Mouse (Mus musculus) ES-E14 (cell line): ENCODE results near the gene P4ha1. TPM values are rescaled to one million over a fixed set of nuclear protein-coding genes. Genes with fewer than 3 reads are reported as not detected.
A peak's percentile ranks its signal among the peaks of the same experiment; 100 is the strongest.

Experiments used
- DNase-seq: peaks from one replicate; pipeline ENCODE4 v3.0.0-alpha.2; 2013; ENCODE audit warnings: low read depth, low spot score
- H3K27ac ChIP-seq: 2 replicates; pipeline ENCODE4 v1.5.1; 2012; ENCODE audit warnings: low read depth, mild to moderate bottlenecking, low read length, moderate library complexity, mixed read lengths; ENCODE audit not compliant: poor library complexity, insufficient read depth, severe bottlenecking
- H3K36me3 ChIP-seq: 2 replicates; pipeline ENCODE4 v1.6.1; 2012; ENCODE audit warnings: mild to moderate bottlenecking, low read length, moderate library complexity, mixed read lengths; ENCODE audit not compliant: control insufficient read depth, poor library complexity, insufficient read depth, severe bottlenecking
- H3K4me1 ChIP-seq, 2 experiments: fragments of 150-350 bp in 1 of 2; sonication (generic) in 1 of 2; 2 replicates each; pipeline ENCODE4 v1.6.1; 2012; ENCODE audit warnings: low read length in 2 of 2, mild to moderate bottlenecking in 1 of 2, mixed read lengths in 1 of 2; ENCODE audit not compliant: control insufficient read depth in 2 of 2, insufficient read depth in 2 of 2, poor library complexity in 1 of 2
- H3K4me3 ChIP-seq, 2 experiments: fragments of 150-350 bp in 1 of 2; sonication (generic) in 1 of 2; 2 replicates each; pipeline ENCODE4 v1.5.1; 2012; ENCODE audit warnings: low read length in 2 of 2, low read depth in 1 of 2, mild to moderate bottlenecking in 1 of 2, mixed read lengths in 1 of 2; ENCODE audit not compliant: insufficient read depth in 1 of 2, poor library complexity in 1 of 2, severe bottlenecking in 1 of 2
- H3K9ac ChIP-seq: 2 replicates; pipeline ENCODE4 v1.6.1; 2012; ENCODE audit warnings: low read depth, mild to moderate bottlenecking, low read length, mixed read lengths; ENCODE audit not compliant: poor library complexity, insufficient read depth, severe bottlenecking
- H3K9me3 ChIP-seq: fragments of 150-350 bp; sonication (generic); 2 replicates; pipeline ENCODE4 v1.6.1; 2012; ENCODE audit warnings: low read depth, mild to moderate bottlenecking, low read length; ENCODE audit not compliant: control insufficient read depth, insufficient read depth
- CHD2 ChIP-seq: IDR thresholded peaks from 2 replicates; pipeline ENCODE4 v1.6.1; 2014; ENCODE audit warnings: mild to moderate bottlenecking, low read depth, low read length, inconsistent platforms
- HCFC1 ChIP-seq: IDR thresholded peaks from 2 replicates; pipeline ENCODE4 v1.6.1; 2012; ENCODE audit warnings: low read length, inconsistent platforms, borderline replicate concordance; ENCODE audit not compliant: insufficient read depth
- MAFK ChIP-seq: IDR thresholded peaks from 2 replicates; pipeline ENCODE4 v1.6.1; 2014; ENCODE audit warnings: mild to moderate bottlenecking, low read depth, low read length, inconsistent platforms; ENCODE audit not compliant: insufficient read depth
- ZC3H11A ChIP-seq: IDR thresholded peaks from 2 replicates; pipeline ENCODE4 v1.6.1; 2012; ENCODE audit warnings: low read depth, mild to moderate bottlenecking, inconsistent platforms, low read length, borderline replicate concordance
- ZNF384 ChIP-seq: IDR thresholded peaks from 2 replicates; pipeline ENCODE4 v1.6.1; 2012; ENCODE audit warnings: low read depth, low read length, inconsistent platforms
- in situ Hi-C, 2 experiments: fragments of 600-800 bp; cut with MboI; formaldehyde crosslinking; loops; one replicate each; pipeline ENCODE4 v1.15.1; 2025; ENCODE audit warnings: low sequenced_read_pairs in 2 of 2, inconsistent platforms in 1 of 2; ENCODE audit not compliant: unreplicated experiment in 2 of 2
- total RNA-seq: library from RNA; depleted of rRNA; stranded (reverse); fragments of 300-350 nt; gene quantifications from 2 replicates; pipeline ENCODE4 v1.2.3, GENCODE M21; 2012; rRNA removed

P4ha1 gene
- 73.4 and 104 TPM in 2 replicates for total RNA-seq

DNA sequence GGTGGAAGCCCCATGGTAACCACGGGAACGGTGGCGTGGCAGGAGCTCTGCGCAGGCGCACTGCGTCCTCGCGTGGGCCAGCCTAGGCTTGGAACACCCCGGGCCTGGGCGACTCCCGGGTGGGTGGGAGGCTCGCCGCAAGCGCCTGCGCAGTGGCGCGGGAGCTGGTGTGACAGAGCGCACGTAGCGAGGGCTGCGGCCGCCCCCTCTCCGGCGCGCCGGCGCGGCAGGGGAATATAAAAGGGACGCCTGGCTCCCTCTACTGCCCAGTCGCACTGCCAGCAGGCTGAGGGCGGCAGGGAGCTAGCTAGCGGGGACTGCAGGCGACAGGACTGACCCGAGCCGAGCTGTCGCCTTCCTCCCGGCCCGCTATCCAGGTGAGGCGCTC, at the start of gene P4ha1:
TSS of gene P4ha1 (plus strand) at position 197 of the 388 bp plus-strand sequence.
- peak; percentile 91 for DNase-seq
- Histone ChIP-seq H3K9me3 (no peaks in the 10 kb centered on the region), H3K4me3 (peak within 1 kb of the TSS; percentile 84 to 90), H3K27ac (no peak within 1 kb of the TSS), H3K9ac (peak within 1 kb of the TSS; percentile 84), H3K4me1 (peaks cover 0 to 7% of the 10 kb centered on the region in 2 experiments; a peak in 3 of 4 replicates), H3K36me3 (no peaks in the 10 kb centered on the region)
- in situ Hi-C loops = loop anchor here in 1 of 2 experiments (25.0 kb wide), 1 partner anchor 539 kb away; no protein-coding TSS in a partner anchor
- TF ChIP-seq MAFK = no peak
- 0 out of 2 replicates have a peak, but pooled peaks have one; percentile 26 for TF ChIP-seq ZC3H11A

DNA sequence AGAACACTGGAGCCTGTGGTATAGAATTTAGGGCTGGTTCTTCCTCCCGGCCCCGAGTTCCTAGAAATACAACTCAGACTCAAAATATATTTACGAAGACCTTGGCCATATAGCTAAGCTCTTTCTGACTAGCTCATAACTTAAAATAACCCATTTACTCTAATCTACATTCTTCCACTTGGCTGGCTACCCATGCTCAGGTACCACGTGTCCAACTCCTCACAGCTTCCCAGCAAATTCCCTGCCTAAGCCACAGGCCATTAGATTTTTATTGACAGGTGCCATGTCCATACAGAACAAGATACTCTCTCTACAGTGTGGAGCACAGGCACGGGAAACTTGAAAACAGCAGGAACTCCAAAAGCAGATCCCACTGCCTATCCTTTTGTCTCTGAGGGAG, 47.4 kb upstream of the P4ha1 start:
- Histone ChIP-seq H3K36me3 (no peaks in the 10 kb centered on the region), H3K4me3 (no peak overlapping the region), H3K4me1 (no peaks in the 10 kb centered on the region), H3K9ac (no peak overlapping the region), H3K9me3 (no peaks in the 10 kb centered on the region), H3K27ac (no peak overlapping the region)
- DNase-seq = no peak
- in situ Hi-C loops = loop anchor here in 1 of 2 experiments (25.0 kb wide), 1 partner anchor 463 kb away; the partner anchor contains the start of gene Sh3rf3
- TF ChIP-seq CHD2 (no peak), ZNF384 (no peak), HCFC1 (no peak), ZC3H11A (no peak), MAFK (no peak)

DNA sequence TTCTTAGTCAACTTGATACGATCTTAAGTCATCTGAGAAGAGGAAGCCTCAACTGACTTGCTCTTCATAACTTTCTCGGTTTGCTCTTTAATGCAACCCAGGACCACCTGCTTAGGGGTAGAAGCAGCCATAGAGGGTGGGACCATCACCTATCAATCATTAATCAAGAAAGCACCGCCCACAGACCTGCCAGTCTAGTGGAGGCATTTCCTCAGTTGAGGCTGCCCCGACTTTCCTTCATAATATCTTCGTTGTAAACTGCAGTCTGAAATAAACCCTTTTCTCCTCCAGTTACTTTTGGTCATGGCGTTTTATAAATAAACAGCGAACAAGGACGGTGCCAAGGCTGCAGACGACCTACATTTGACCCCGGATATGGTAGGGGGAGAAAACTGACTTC, 46.0 kb upstream of the P4ha1 start:
- H3K27ac ChIP-seq = no peak overlapping the region
- no peak for DNase-seq
- H3K9ac ChIP-seq = no peak overlapping the region
- H3K4me3 ChIP-seq = no peak overlapping the region
- H3K36me3 ChIP-seq = no peaks in the 10 kb centered on the region
- in situ Hi-C loops = loop anchor here in 1 of 2 experiments (25.0 kb wide), 1 partner anchor 465 kb away; the partner anchor contains the start of gene Sh3rf3
- no peaks in the 10 kb centered on the region for H3K4me1 ChIP-seq
- H3K9me3 ChIP-seq = no peaks in the 10 kb centered on the region
- TF ChIP-seq CHD2 = no peak
- TF ChIP-seq MAFK = no peak
- no peak for TF ChIP-seq ZC3H11A
- no peak for TF ChIP-seq ZNF384
- no peak for TF ChIP-seq HCFC1

DNA sequence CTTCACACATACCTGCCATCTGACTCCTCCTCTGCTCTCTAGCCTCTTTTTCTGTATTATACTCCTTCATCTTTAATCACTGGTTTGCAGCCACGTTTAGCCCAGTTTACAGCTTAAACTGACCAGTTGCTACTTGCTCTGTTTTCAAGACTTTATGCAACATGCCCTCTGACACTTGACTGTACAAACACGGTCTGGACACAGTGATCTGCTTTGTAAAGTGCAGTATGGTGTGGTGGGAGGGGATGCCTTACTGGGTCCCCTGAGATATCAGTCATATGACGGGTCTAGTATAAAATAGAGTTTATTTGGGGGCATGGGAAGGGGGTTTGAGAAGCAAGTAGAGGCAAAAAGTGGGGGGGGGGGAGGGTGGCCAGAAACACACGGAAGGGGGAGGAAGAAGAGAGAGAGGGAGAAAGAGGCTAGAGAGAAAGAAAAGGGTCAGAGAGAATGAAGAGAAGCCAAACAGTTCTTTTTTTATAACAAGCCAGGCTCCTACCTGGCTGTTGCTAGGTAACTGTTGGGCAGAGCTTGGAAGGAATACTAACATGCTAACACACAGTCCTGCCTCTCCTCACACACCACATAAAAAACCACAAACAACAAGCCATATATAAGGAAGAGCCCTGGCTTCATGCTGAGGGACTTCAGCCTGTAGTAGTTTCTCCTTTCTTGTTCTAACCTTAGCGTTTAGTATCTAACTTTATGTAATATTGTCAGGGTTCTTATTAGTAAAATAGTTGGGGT, 45.2 kb upstream of the P4ha1 start:
- DNase-seq = no peak
- TF ChIP-seq HCFC1 (no peak), CHD2 (no peak), ZC3H11A (no peak), ZNF384 (no peak), MAFK (no peak)
- Histone ChIP-seq H3K9ac (no peak overlapping the region), H3K36me3 (no peaks in the 10 kb centered on the region), H3K9me3 (no peaks in the 10 kb centered on the region), H3K4me3 (no peak overlapping the region), H3K4me1 (no peaks in the 10 kb centered on the region), H3K27ac (no peak overlapping the region)
- in situ Hi-C loops = loop anchor here in 1 of 2 experiments (25.0 kb wide), 1 partner anchor 466 kb away; the partner anchor contains the start of gene Sh3rf3
